Mouse (Mus musculus) G1E (cell line): ENCODE data around the gene Snapc4. TPM values are rescaled to one million over a fixed set of nuclear protein-coding genes. Genes with fewer than 3 reads are reported as not detected.

ENCODE experiments used
- ATAC-seq: 2 replicates; pipeline ENCODE4 v1.8.0; 2016; ENCODE audit warnings: mild to moderate bottlenecking; ENCODE audit not compliant: insufficient number of reproducible peaks, poor library complexity, low FRiP score, severe bottlenecking; ENCODE audit errors: extremely low read depth
- DNase-seq: peaks from one replicate; pipeline ENCODE4 v3.0.0; 2012; ENCODE audit warnings: low spot score
- H3K27me3 ChIP-seq: 2 replicates; pipeline ENCODE4 v1.6.1; 2012; ENCODE audit warnings: mild to moderate bottlenecking, low read length, inconsistent platforms; ENCODE audit not compliant: insufficient read depth
- H3K36me3 ChIP-seq: replicated peaks from 2 replicates; pipeline ENCODE3; 2012; ENCODE audit warnings: mild to moderate bottlenecking, inconsistent platforms
- H3K4me1 ChIP-seq: 2 replicates; pipeline ENCODE4 v1.6.1; 2012; ENCODE audit warnings: low read depth, low read length, inconsistent platforms, mixed read lengths; ENCODE audit not compliant: insufficient read depth
- H3K4me3 ChIP-seq: 2 replicates; pipeline ENCODE4 v1.5.1; 2012; ENCODE audit warnings: low read depth, mild to moderate bottlenecking, inconsistent platforms, low read length, moderate library complexity, mixed read lengths
- H3K9me3 ChIP-seq: replicated peaks from 2 replicates; pipeline ENCODE4 v1.6.1; 2012; ENCODE audit warnings: inconsistent platforms
- CTCF ChIP-seq: IDR thresholded peaks from 2 replicates; pipeline ENCODE4 v1.5.1; 2012; ENCODE audit warnings: low read depth, low read length, inconsistent platforms, mixed read lengths
- GATA1 ChIP-seq: IDR thresholded peaks from 2 replicates; pipeline ENCODE4 v1.6.1; 2012; ENCODE audit warnings: borderline replicate concordance, low read length, inconsistent platforms, mixed read lengths
- GATA2 ChIP-seq: IDR thresholded peaks from 2 replicates; pipeline ENCODE4 v1.6.1; 2012; ENCODE audit warnings: low read depth, low read length, inconsistent platforms, borderline replicate concordance
- POLR2AphosphoS5 ChIP-seq: IDR thresholded peaks from 2 replicates; pipeline ENCODE4 v1.6.1; 2012; ENCODE audit warnings: low read depth, low read length, inconsistent platforms; ENCODE audit not compliant: insufficient replicate concordance
- TAL1 ChIP-seq: conservative IDR thresholded peaks from 2 replicates; pipeline ENCODE4 v1.6.1; 2012; ENCODE audit warnings: low read depth, low read length, inconsistent platforms, mixed read lengths
- polyA plus RNA-seq: library from polyadenylated mRNA; stranded (reverse); fragments of >175 nt; gene quantifications from 2 replicates; pipeline ENCODE4 v1.2.3, GENCODE M21; 2012
- total RNA-seq, 2 experiments: library from RNA; stranded (forward) in 1 of 2; stranded (reverse) in 1 of 2; fragments of 200-1000 nt in 1 of 2; fragments of >200 nt in 1 of 2; fragmentation: Nextera tagmentation in 1 of 2; gene quantifications; 2 replicates each; pipeline ENCODE4 v1.2.3; 2014 to 2017

Gene Snapc4
- total and polyA plus RNA-seq, 3 experiments: 25.4 to 67.9 (median 42.2) TPM

- H3K27me3 ChIP-seq: no peaks in the 10 kb centered on the region
- H3K4me1 ChIP-seq: peaks cover 3% of the 10 kb centered on the region; the same call in 1 of the 2 replicates
- ATAC-seq (no peak), DNase-seq (no peak)
- H3K9me3 ChIP-seq: no peaks in the 10 kb centered on the region
- no peak overlapping the region for H3K4me3 ChIP-seq
- TF ChIP-seq POLR2AphosphoS5 (no peak), TAL1 (no peak), GATA1 (no peak), GATA2 (no peak), CTCF (no peak)
- peaks cover 99% of the 10 kb centered on the region for H3K36me3 ChIP-seq
Observed at GRCm38 (mm10) chr2:26417066-26417465, 36.6 kb upstream of the Snapc4 start.

GRCm38 (mm10) chr2:26410931-26411411, 30.5 kb upstream of the Snapc4 start:
- H3K4me3 ChIP-seq: no peak overlapping the region
- peaks cover 89% of the 10 kb centered on the region for H3K36me3 ChIP-seq
- DNase-seq (no peak), ATAC-seq (no peak)
- peaks cover 30% of the 10 kb centered on the region for H3K4me1 ChIP-seq
- H3K27me3 ChIP-seq: no peaks in the 10 kb centered on the region
- no peaks in the 10 kb centered on the region for H3K9me3 ChIP-seq
- TF ChIP-seq GATA1: no peak
- no peak for TF ChIP-seq TAL1
- TF ChIP-seq CTCF: no peak
- no peak for TF ChIP-seq POLR2AphosphoS5
- no peak for TF ChIP-seq GATA2

GRCm38 (mm10) chr2:26410091-26410490, 29.6 kb upstream of the Snapc4 start:
- DNase-seq: no peak
- Histone ChIP-seq H3K9me3 (no peaks in the 10 kb centered on the region), H3K4me1 (peaks cover 36% of the 10 kb centered on the region), H3K27me3 (no peaks in the 10 kb centered on the region), H3K4me3 (no peak overlapping the region), H3K36me3 (peaks cover 89% of the 10 kb centered on the region)
- no peak for ATAC-seq
- TF ChIP-seq POLR2AphosphoS5 (no peak), GATA1 (no peak)

- no peaks in the 10 kb centered on the region for H3K27me3 ChIP-seq
- TF ChIP-seq TAL1 (no peak), POLR2AphosphoS5 (no peak), CTCF (no peak), GATA1 (no peak), GATA2 (no peak)
- no peaks in the 10 kb centered on the region for H3K9me3 ChIP-seq
- ATAC-seq (no peak), DNase-seq (no peak)
- H3K4me1 ChIP-seq: peaks cover 42% of the 10 kb centered on the region
- H3K4me3 ChIP-seq: peak overlapping the region; percentile 84
- peaks cover 89% of the 10 kb centered on the region for H3K36me3 ChIP-seq
Observed at GRCm38 (mm10) chr2:26409362-26409761, 28.9 kb upstream of the Snapc4 start.

GRCm38 (mm10) chr2:26408515-26409356, 28.3 kb upstream of the Snapc4 start, which contains the start of gene Inpp5e:
Inpp5e (minus strand) TSS chr2:26409203.
- H3K36me3 ChIP-seq: peaks cover 84% of the 10 kb centered on the region
- H3K27me3 ChIP-seq: no peaks in the 10 kb centered on the region
- DNase-seq: peak; percentile 91
- ATAC-seq: peak; percentile 61
- TF ChIP-seq TAL1 (no peak), GATA2 (no peak), CTCF (peak; percentile 81), POLR2AphosphoS5 (no peak), GATA1 (no peak)
- peak within 1 kb of the TSS; percentile 84 for H3K4me3 ChIP-seq
- H3K9me3 ChIP-seq: no peaks in the 10 kb centered on the region
- H3K4me1 ChIP-seq: peaks cover 42% of the 10 kb centered on the region

GRCm38 (mm10) chr2:26403306-26403705, 22.9 kb upstream of the Snapc4 start:
- peaks cover 41% of the 10 kb centered on the region for H3K4me1 ChIP-seq
- no peak for DNase-seq
- no peaks in the 10 kb centered on the region for H3K9me3 ChIP-seq
- H3K36me3 ChIP-seq: peaks cover 92% of the 10 kb centered on the region
- no peak for TF ChIP-seq TAL1
- no peak for TF ChIP-seq GATA1
- no peak for TF ChIP-seq POLR2AphosphoS5
- TF ChIP-seq GATA2: no peak
- TF ChIP-seq CTCF: no peak
- H3K4me3 ChIP-seq: no peak overlapping the region
- ATAC-seq: no peak
- no peaks in the 10 kb centered on the region for H3K27me3 ChIP-seq
